Mouse (Mus musculus): ENCODE results near the gene Srsf6.

- peak; percentile 67; the same call in 1 of the 2 replicates for TF ChIP-seq CTCF (IDR thresholded peaks at IDR 0.05; ENCODE audit: borderline replicate concordance, insufficient read depth, low read depth, low read length)
- no peak for TF ChIP-seq POLR2A (IDR thresholded peaks at IDR 0.05; ENCODE audit: borderline replicate concordance, insufficient read depth, low read length)
These were observed 37.0 kb downstream of the Srsf6 start for GRCm38 (mm10) chr2:162968357-162968756.

Data from cerebellum, adult 2 months (tissue).